8 mouse cellular contexts compared by ENCODE assay signal in the genomic region with DNA sequence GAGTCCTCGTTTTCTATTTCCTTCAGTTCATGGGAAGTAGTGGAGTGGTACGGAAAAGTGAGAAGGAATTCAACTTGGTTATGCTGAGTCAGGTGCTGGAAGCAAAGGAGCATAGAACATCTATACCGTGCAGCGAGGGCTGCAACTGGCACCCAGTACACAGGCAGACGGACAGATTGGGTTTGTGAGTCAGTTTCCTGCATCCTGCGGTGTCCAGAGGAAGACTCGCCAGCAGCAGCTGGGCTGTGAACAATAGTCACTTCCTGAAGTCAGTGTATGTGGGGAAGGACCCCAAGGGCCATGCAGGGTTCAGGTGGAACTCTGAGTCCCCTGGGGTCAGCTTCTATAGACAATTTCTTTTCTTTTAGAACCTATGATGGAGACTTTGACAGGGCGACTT.
DNase-seq lines count a peak whose midpoint lies in the region; ATAC-seq lines count a peak whose summit lies in the region.

No protein-coding gene starts in this region.

- DNase-seq in kidney, adult 18-20 months = no peak
- DNase-seq in left cerebral cortex, postnatal 4 days = no peak
- no peak for DNase-seq in MN1 (ENCODE audit: low spot score)
- DNase-seq in gastrocnemius, adult 18-20 months (ENCODE audit: low spot score) = no peak

- H3K36me3 ChIP-seq in kidney, embryonic 15.5 days = peaks cover 14% of the 10 kb centered on the region
- peaks cover 5% of the 10 kb centered on the region; the same call in 1 of the 2 replicates for H3K36me3 ChIP-seq in embryonic facial prominence, embryonic 15.5 days
- peaks cover 8% of the 10 kb centered on the region for H3K36me3 ChIP-seq in hindbrain, embryonic 15.5 days
- H3K36me3 ChIP-seq in megakaryocyte, embryonic 14.5 days (replicated peaks; ENCODE audit: low read length) = no peaks in the 10 kb centered on the region

- no peak overlapping the region for H3K4me2 ChIP-seq in kidney, embryonic 15.5 days
- no peak overlapping the region for H3K4me2 ChIP-seq in embryonic facial prominence, embryonic 15.5 days (replicated peaks)
- H3K4me2 ChIP-seq in hindbrain, embryonic 15.5 days = no peak overlapping the region

- no peak overlapping the region for H3K9ac ChIP-seq in kidney, embryonic 15.5 days
- no peak overlapping the region for H3K9ac ChIP-seq in embryonic facial prominence, embryonic 15.5 days
- H3K9ac ChIP-seq in hindbrain, embryonic 15.5 days = no peak overlapping the region

- H3K4me3 ChIP-seq in kidney, embryonic 15.5 days (replicated peaks) = no peak overlapping the region
- no peak overlapping the region for H3K4me3 ChIP-seq in embryonic facial prominence, embryonic 15.5 days (replicated peaks)
- no peak overlapping the region for H3K4me3 ChIP-seq in hindbrain, embryonic 15.5 days
- peak overlapping the region; percentile 81 for H3K4me3 ChIP-seq in megakaryocyte, embryonic 14.5 days (replicated peaks)

- no peaks in the 10 kb centered on the region for H3K9me3 ChIP-seq in kidney, embryonic 15.5 days (replicated peaks)
- H3K9me3 ChIP-seq in embryonic facial prominence, embryonic 15.5 days (replicated peaks) = no peaks in the 10 kb centered on the region
- H3K9me3 ChIP-seq in hindbrain, embryonic 15.5 days = no peaks in the 10 kb centered on the region
- peaks cover 21% of the 10 kb centered on the region for H3K9me3 ChIP-seq in megakaryocyte, embryonic 14.5 days

- peaks cover 16% of the 10 kb centered on the region for H3K4me1 ChIP-seq in kidney, embryonic 15.5 days
- peaks cover 26% of the 10 kb centered on the region for H3K4me1 ChIP-seq in embryonic facial prominence, embryonic 15.5 days
- H3K4me1 ChIP-seq in hindbrain, embryonic 15.5 days (replicated peaks) = peaks cover 20% of the 10 kb centered on the region
- peaks cover 17% of the 10 kb centered on the region for H3K4me1 ChIP-seq in megakaryocyte, embryonic 14.5 days

- H3K27ac ChIP-seq in kidney, embryonic 15.5 days = peak overlapping the region; percentile 79
- H3K27ac ChIP-seq in embryonic facial prominence, embryonic 15.5 days (replicated peaks) = peak overlapping the region; percentile 81; the same call in 1 of the 2 replicates
- H3K27ac ChIP-seq in hindbrain, embryonic 15.5 days (replicated peaks) = no peak overlapping the region

- intact Hi-C loops in left cerebral cortex, postnatal 4 days (cut with DNase I) = no loop called here

- ATAC-seq in kidney, embryonic 15.5 days (replicated peaks; ENCODE audit: low FRiP score) = peak; percentile 47
- ATAC-seq in embryonic facial prominence, embryonic 15.5 days (ENCODE audit: insufficient number of reproducible peaks, low FRiP score, low TSS enrichment, low read depth) = peak; percentile 69
- peak; percentile 23; the same call in 1 of the 2 replicates for ATAC-seq in hindbrain, embryonic 15.5 days (ENCODE audit: low FRiP score, low read depth)

- no peaks in the 10 kb centered on the region for H3K27me3 ChIP-seq in kidney, embryonic 15.5 days
- H3K27me3 ChIP-seq in embryonic facial prominence, embryonic 15.5 days = no peaks in the 10 kb centered on the region
- no peaks in the 10 kb centered on the region for H3K27me3 ChIP-seq in hindbrain, embryonic 15.5 days
- H3K27me3 ChIP-seq in megakaryocyte, embryonic 14.5 days (replicated peaks) = peaks cover 47% of the 10 kb centered on the region

- WGBS in kidney, embryonic 15.5 days = 62% methylated on average over 8 of the region's 8 CpGs
- 73% methylated on average over 8 of the region's 8 CpGs for WGBS in embryonic facial prominence, embryonic 15.5 days
- WGBS in hindbrain, embryonic 15.5 days = 60% methylated on average over 8 of the region's 8 CpGs
